Mouse (Mus musculus): Measurements from ENCODE around the gene Ipo13.

Gene Ipo13

DNA sequence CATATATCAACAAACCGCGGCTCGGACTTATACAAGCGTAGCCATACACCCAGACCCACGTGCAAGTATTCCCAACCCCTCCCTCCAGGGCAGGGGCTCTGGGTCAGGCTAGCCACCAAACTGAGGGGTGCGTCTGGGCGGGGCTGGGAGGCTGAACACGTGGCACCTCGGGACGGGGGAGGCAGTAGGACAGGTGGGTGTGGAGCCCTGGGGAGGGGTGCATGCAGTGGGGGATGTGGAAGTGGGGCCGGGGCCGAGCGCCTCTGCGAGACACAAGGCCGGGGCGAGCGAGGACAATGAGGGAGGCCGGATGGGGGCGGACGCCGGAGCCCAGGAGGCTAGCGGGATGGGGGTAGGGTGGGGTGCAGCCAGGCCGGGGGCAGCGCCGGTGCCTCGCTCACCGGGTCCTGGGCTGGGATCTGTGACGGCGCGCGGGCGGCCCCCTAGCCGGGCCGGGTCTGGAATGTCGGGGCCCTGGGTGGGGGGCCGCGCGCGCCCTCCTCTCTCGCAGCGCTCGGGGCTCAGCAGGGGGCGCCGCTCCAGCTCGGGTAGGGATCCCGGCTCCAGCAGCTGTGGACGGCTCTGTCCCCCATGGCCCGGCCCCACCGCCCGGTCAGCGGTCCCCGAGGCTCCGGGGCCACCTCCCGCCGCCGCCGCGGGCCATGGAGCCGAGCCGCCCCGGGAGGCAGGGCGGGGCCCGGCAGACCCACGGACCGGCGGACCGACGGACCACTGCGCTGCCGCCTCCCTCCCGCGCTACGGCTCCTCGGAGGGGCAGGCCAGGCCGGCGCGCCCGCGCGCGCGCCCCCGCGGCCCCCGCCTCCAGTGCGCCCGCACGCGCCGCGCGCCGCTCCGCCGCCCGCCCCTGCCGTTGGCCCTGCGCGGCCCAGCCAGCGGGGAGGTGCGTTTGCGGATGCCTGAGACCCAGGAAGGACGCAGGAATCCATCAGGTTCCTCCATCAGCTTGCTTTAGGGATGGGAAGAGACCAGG lies 31.8 kb downstream of the Ipo13 start, which contains the start of gene B4galt2:
Gene B4galt2, minus strand, starts transcription at position 787 of the 991 bp plus-strand sequence.
- no peak for DNase-seq (ENCODE audit: low read depth, low spot score)

DNA sequence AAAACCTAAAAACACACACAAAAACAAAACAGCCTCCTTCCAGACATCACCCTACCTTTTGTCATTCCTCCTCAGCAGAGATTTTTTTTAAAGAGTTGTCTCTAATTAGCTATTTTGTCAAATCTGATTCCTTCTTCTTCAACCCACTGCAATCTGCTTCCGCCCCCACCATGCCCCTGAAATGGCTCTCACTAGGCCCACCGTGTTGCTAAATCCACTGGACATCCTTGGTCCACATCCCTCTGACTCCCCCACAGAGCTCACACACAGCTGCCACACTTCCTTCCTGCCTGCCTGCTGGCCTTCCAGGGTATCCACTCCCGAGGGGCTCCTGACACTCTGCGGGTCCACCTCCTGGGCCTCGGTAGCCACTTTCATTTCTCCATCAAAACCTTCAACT lies 36.1 kb downstream of the Ipo13 start:
- no peak for DNase-seq (ENCODE audit: low read depth, low spot score)

GRCm38 (mm10) chr4:117878301-117878700 lies 36.5 kb downstream of the Ipo13 start:
- DNase-seq (ENCODE audit: low read depth, low spot score), result no peak

DNA sequence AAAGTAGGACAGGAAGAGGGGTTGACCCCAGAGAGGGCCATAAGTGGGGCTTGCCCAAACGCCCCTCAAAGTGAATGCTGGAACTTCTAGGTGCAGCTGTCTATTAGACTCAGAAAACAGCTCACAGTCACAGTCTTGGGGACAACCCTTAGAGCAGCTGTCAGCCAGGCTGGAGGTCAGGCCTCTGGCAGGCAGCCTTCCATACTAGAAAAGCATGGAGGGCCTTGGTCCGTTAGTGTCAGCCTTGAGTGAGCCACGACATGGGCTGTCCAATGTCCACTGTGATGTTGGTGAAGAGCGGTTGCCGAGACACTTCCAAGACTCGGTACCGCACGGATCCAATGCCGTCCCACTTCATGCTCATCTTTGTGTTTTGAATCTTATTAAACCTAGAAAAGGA lies 41.2 kb downstream of the Ipo13 start:
- DNase-seq (ENCODE audit: low read depth, low spot score), result no peak

DNA sequence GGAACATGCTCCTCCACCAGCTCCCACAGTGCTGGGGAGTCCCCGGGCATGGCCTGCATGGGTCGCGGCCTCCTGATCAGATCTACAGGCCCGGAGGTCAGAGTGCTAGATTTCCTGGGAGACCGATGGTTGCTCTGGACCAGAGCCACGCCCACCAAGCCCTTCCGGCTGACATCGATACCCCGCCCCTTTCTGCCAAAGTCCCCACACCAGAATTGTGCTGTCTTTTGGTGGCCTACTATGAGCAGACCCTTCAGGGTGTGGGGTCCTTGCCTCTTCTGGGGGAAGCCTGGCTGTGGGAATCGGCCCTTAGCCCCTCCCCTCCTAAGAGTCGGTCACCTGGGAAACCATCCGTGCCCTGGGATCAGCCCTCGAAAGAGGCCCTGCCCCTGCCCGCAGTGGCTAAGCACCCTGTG lies 42.3 kb downstream of the Ipo13 start, which contains the start of gene Ccdc24:
Gene Ccdc24, minus strand, starts transcription at position 87 of the 416 bp plus-strand sequence.
- DNase-seq (ENCODE audit: low read depth, low spot score), result no peak

DNA sequence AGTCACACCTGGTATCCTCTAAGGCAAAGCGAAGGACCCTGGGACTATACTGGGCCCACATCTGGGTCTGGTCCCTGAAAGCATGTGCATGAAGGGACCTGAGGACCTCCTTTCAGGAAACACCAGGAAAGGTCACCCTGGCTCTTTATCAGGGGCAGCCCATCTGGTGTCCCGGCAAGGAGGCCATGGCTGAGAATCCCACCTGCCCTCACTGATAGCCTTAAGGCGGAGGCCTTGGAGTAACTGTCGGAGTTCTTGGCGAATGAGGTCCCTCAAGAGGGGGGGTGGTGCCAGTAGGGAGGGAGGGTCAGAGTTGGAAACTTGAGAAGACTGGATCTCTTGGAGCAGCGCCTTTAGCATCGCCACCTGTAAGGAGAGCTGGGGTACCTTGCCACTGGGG lies 43.0 kb downstream of the Ipo13 start:
- no peak for DNase-seq (ENCODE audit: low read depth, low spot score)

- DNase-seq (ENCODE audit: low read depth, low spot score), result no peak
Observed at GRCm38 (mm10) chr4:117870437-117870836, 44.4 kb downstream of the Ipo13 start.

DNA sequence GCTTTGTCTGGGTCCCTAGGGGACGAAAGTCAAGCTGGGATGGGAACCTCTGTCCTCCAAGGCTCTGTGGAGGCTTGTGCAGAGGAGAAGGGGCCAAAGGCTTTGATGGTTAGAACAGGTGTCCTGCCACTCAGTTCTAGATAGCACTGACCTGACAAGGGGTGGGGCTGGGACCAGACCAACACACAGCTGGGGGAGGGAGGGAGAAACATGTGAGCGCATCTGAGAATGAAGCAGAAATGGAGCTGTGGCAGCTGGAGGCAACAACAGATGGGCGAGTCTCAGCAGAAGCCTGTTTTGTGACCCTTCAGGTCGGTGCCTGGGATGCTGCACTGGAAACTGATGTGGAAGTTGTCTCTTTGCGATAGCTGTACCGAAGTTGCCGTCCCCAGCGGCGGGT lies 45.5 kb downstream of the Ipo13 start:
- DNase-seq (ENCODE audit: low read depth, low spot score), result no peak

- no peak for DNase-seq (ENCODE audit: low read depth, low spot score)
Observed at GRCm38 (mm10) chr4:117867823-117868222, 47.0 kb downstream of the Ipo13 start.

GRCm38 (mm10) chr4:117867000-117867399 lies 47.8 kb downstream of the Ipo13 start:
- no peak for DNase-seq (ENCODE audit: low read depth, low spot score)

DNA sequence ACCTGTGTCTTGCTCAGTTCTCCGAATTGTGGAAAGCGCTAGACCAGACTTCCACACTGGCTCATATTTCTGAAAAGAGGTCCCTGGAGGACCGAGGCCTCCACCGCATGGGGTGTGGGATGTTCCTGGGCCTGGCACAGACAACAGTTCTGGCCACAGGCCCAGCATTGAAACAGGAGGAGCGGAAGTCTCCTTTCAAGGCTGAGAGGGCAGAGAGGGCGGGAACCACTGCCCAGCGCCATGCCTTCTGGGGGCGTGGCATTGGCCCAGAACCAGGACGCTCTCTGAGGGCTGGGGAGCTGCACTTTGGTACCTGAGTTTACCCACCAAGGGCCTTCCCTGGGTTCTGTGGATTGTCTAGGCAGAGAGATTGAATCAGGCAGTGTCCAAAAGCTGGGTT lies 48.7 kb downstream of the Ipo13 start:
- no peak for DNase-seq (ENCODE audit: low read depth, low spot score)

- DNase-seq (ENCODE audit: low read depth, low spot score), result peak; percentile 58
Observed at GRCm38 (mm10) chr4:117862823-117863222, 52.0 kb downstream of the Ipo13 start.

DNA sequence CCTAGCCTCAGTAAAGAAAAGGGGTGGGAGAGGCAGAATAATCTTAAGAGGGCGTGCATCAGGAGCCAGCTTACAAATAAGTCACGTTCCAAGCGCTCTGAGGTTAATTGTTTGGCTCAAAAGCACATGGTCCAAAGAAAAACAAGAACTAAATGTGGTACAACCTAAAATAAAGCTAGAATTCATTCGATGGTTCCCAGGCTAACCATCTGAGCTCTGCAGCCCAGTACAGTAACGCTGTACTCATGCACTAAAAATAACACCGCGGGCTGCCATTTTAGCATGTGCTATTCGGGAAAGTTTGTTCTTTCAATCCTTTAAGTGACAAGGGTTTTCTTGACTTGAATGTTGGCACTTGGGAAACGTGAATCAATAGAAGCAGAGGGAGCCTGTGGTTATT lies 54.2 kb downstream of the Ipo13 start:
- DNase-seq (ENCODE audit: low read depth, low spot score), result no peak

- no peak for DNase-seq (ENCODE audit: low read depth, low spot score)
Observed at GRCm38 (mm10) chr4:117858794-117859193, 56.0 kb downstream of the Ipo13 start.

DNA sequence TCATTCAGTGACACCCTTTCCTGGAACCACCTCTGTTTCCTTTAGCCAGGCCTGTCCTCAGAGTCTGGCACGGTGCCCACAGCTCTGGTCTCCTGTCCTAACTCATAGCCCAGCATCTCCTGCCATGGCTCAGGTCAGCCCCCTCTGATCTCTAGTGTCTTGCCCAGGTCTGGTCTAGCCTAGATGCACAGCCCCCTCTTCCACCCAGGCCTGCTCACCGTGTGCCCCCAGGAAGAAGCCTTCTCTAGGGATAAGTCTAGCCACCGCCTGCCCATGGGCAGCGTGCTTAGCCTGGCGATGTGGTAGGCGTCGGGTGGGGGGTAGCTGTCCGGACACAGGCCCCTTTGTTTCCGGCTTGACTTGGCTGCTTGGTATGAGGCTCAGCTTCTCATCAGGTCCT lies 59.7 kb downstream of the Ipo13 start:
- DNase-seq (ENCODE audit: low read depth, low spot score), result no peak

DNA sequence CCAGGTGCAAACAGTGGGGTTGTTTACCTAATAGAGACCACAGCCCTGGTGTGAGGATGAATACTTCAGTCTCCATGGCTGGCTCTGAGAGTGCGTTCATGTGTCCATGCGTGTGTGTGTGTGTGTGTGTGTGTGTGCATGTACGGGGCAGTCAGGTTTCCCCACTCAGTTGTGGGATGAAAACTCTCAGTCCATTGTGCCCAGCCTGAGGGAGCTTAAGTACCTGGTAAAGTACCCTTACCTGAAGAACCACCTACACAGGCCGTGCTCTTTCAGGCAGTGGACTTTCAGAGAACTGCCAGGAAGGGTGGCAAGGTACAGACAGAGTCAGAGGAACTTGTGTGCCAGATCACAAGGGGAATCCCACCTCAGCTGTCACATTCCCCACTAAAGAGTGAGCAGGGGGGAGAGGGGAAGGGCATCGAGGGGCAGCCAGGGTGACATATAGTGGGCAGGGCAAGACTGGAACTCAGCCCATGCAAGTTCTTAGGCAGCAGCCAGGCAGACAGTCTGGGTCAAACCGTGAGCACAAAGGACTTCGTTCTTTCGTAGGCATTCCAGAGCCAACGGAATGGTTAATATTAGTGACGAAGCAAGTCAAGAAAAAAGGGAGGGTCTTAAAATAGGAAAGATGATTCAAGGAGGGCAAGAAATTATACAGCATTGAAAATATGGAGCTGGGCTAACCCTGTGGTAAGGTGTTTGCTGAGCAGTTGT lies 62.5 kb downstream of the Ipo13 start:
- no peak for DNase-seq (ENCODE audit: low read depth, low spot score)

GRCm38 (mm10) chr4:117850871-117851270 lies 63.9 kb downstream of the Ipo13 start:
- DNase-seq (ENCODE audit: low read depth, low spot score), result no peak

DNA sequence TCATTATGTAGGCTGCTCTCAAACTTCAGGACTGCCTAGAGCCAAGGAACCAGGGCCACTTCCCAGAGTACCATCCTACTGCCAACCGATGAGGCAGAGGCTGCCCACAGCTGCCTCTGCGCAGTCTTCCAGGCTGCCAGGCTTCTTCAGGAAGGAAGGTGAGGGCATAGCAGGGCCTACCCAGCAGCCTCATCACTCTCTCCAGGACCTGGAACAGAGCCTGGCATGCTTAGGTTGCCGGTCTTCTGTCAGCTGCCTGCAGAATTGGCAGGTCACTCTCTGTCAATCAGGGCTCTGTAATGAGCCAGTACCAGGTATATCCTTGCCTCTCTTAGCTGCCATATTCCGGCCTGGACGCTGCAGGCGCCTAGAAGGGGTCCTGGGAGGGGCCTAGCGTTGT lies 64.6 kb downstream of the Ipo13 start:
- DNase-seq (ENCODE audit: low read depth, low spot score), result no peak

DNA sequence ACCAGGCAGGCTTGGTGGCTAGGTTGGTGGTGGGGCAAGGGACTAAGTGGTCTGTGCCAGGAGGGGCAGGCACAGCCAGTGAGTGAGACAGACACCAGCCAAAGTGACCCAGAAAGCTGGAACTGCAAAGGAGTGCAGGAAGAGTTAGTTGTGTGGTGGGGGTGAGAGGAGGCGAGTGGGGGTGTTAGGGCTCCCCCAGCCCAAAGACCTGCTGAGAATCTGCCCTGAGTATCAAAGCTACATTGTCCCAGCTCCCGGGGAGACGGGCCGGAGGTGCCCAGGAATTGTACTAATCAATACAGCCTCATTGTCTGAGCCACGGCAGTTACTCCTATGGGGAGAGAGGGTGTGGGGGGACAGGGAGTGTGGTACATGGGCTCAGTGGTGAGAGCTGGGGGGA lies 65.3 kb downstream of the Ipo13 start:
- no peak for DNase-seq (ENCODE audit: low read depth, low spot score)

DNA sequence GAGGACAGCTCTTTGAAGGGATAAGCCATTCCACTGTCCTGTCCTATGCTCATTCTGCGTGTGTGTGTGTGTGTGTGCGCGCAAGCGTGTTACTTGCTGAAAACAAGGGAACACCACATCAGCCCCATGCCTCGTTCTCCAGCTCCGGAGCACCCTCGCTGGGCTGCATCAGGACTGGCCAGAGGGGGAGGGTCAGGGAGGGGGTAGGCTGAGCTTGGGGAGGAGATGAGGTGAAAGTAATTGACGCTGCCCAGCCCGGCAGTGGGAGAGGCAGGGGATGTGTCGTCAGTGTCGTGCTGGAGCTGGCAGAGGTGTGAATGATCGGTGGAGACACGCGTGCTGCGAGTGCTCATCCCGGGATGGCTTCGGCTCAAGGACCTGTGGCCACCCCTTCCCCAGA lies 65.7 kb downstream of the Ipo13 start:
- DNase-seq (ENCODE audit: low read depth, low spot score), result no peak

GRCm38 (mm10) chr4:117847011-117847410 lies 67.8 kb downstream of the Ipo13 start:
- no peak for DNase-seq (ENCODE audit: low read depth, low spot score)

DNA sequence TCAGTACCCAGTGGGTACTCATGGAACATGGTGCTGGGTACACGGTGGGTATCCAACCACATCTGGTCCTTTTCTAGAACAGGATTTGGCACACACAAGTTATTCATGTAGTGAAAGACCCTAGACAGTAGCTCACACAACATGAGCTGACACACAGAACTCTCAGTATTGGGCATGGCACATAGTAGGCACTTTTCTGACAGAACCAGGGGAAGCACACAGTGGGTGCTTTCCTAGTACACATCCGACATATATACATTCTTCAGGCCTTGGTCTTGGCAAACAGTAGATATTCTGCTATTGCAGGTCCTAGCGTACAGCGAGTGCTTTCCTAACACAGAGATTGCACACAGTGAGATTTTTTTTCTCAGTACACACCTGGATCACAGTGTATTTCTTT lies 68.5 kb downstream of the Ipo13 start:
- DNase-seq (ENCODE audit: low read depth, low spot score), result no peak

DNA sequence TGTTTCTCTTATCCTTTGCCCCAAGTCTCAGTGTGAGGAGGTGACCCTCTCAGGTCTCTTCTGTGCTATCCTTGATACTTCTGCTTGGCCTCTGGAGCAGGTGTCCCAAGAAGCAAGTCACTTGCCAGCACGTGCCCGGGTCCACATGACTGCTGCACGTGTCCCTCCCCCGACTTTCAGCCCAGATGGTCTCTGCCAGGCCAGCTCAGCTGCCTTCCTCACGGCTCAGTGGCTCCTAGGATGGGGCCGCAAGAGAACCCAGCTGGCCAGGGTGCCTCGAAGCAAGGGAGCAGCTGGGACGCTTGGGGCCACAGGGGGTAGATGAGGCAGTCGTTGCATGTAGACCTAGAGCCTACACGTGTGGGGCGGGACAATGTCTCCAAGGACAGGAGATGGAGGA lies 69.5 kb downstream of the Ipo13 start:
- no peak for DNase-seq (ENCODE audit: low read depth, low spot score)

Measured in telencephalon, adult 2 months (tissue).